Mouse (Mus musculus): ENCODE data around the gene Spsb2. TPM values are rescaled to one million over a fixed set of nuclear protein-coding genes. Genes with fewer than 3 reads are reported as not detected.
A peak's percentile ranks its signal among the peaks of the same experiment; 100 is the strongest.
"Not testable (repeated sequence)": the region's sequence is repeated elsewhere in the genome, so short reads cannot be mapped to it uniquely, and the experiment has no call there.

Gene Spsb2
- total RNA-seq, 1 experiment from 2014 or later, result 11.0 TPM

DNA sequence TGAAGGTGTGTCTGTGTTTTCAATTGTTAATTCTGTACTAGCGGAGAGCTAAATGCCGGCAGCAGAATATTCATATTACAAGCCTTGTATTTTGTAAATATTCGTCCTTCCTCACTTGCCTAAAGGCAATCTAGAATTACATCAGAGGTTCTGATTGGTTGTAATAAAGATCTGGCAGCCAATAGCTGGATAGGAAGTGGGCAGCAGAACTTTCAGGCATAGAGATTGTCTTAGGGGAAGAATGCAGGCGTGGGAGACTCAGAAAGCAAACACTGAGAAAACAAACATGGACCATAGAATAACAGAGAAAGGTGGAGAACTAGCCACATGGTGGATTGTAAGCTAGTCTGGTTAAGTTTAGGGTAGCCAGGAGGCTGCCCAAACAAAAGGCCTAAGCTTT lies 18.3 kb upstream of the Spsb2 start:
- no peak for ATAC-seq (replicated peaks in 1 of 2; ENCODE audit: insufficient read depth in 1 of 2, low FRiP score in 2 of 2, low TSS enrichment in 1 of 2, low read depth in 1 of 2, poor library complexity in 2 of 2, severe bottlenecking in 2 of 2)

DNA sequence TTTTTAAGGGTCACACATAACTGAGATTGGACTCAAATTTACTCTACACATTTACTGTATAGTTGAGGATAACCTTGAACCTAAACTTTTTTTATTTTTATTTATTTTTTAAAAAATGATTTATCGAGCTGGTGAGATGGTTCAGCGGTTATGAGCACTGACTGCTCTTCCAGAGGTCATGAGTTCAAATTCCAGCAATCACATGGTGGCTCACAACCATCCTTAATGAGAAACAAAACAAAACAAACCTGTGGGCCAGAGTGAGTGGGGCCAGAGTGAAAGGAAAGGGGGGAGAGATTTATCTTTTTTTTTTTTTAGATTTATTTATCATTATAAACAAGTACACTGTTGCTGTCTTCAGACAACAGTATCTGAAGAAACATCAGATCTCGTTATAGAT lies 16.6 kb upstream of the Spsb2 start:
- ATAC-seq (replicated peaks in 1 of 2; ENCODE audit: insufficient read depth in 1 of 2, low FRiP score in 2 of 2, low TSS enrichment in 1 of 2, low read depth in 1 of 2, poor library complexity in 2 of 2, severe bottlenecking in 2 of 2), result no peak

DNA sequence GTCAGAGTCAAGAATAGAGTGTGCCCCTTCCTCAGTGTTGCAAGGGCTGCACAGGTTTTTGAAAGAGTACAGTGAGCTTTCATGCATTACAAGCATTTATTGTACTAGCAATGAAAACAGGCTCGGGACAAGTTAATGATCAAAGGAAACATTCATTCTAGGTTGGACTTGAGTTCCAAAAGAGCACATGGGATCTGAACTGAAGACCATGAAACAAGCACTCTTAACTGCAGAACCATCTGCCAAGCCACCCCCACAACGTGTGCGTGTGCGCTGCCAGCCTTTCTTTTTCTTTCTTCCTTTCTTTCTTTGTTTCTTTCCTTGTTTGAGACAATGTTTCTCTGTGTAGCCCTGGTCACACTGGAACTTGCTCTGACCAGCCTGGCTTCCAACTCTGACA lies 12.7 kb upstream of the Spsb2 start:
- ATAC-seq (replicated peaks in 1 of 2; ENCODE audit: insufficient read depth in 1 of 2, low FRiP score in 2 of 2, low TSS enrichment in 1 of 2, low read depth in 1 of 2, poor library complexity in 2 of 2, severe bottlenecking in 2 of 2), result no peak

DNA sequence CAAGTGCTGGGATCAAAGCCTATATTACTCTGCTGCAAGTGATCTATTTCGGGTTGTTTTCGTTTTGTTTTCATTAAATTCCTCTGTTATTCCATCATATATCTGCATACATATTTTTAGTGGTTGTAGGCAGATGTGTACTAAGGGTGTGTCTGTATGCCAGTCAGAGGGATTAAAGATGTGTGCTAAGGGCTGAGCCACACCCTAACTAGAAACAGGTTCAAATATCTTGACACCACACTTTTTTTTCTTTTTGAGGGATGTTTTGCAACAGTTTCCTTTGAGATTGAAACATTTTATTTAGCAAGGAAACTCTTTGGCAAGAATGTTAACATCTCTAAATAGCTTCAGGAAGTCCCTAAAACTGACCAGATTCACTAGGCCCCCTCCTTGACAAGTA lies 12.3 kb upstream of the Spsb2 start:
- no peak; a peak in 1 of 4 replicates for ATAC-seq (replicated peaks in 1 of 2; ENCODE audit: insufficient read depth in 1 of 2, low FRiP score in 2 of 2, low TSS enrichment in 1 of 2, low read depth in 1 of 2, poor library complexity in 2 of 2, severe bottlenecking in 2 of 2)

DNA sequence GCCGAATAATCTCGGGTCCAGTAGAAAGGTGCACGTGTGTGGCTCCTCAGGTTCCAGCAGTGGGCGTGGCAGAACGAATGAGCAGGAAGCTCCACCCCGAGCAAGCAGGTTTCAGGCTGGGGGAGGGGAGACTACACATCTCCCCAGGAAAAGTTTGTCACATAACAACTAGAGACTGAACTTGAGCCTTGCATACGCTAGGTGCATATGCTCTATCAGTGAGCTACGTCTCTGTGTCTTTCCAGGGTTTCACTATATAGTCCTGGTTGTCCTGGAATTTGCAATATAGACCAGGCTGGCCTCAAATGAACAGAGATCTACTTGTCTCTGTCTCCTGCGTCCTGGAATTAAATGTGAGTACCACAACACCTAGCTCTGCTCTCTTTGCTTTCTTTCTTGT lies 6.1 kb upstream of the Spsb2 start:
- ATAC-seq (replicated peaks in 1 of 2; ENCODE audit: insufficient read depth in 1 of 2, low FRiP score in 2 of 2, low TSS enrichment in 1 of 2, low read depth in 1 of 2, poor library complexity in 2 of 2, severe bottlenecking in 2 of 2), result not testable (repeated sequence)

DNA sequence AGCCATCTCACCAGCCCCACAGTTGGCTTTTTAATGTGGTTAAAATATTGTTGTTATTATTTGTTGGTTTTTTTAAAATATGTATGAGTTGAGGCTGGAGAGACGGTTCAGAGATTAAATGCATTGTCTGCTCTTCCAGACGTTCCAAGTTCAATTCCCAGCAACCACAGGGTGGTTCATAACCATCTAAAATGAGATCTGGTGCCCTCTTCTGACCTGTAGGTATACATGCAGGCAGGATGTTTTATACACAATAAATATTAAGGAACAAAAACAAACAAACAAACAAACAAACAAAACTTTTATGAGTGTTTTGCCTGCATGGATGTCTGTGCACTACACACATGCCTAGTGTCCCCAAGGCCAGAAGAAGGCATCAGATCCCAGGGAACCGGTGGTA lies 5.4 kb upstream of the Spsb2 start:
- no peak for ATAC-seq (replicated peaks in 1 of 2; ENCODE audit: insufficient read depth in 1 of 2, low FRiP score in 2 of 2, low TSS enrichment in 1 of 2, low read depth in 1 of 2, poor library complexity in 2 of 2, severe bottlenecking in 2 of 2)

DNA sequence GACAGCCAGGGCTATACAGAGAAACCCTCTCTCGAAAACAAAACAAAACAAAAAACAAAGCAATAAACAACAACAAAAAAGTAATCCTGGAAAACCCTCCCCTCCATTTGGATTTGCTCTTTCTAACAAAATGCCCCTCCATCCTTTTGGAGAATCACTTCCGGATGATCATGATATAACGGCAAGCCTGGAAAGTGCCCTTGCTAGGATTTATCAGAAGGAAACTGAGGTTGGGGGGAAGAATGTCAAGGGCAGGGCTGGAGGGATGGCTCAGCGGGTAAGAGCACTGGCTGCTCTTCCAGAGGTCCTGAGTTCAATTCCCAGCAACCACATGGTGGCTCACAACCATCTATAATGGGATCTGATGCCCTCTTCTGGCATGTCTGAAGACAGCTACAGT lies 4.8 kb upstream of the Spsb2 start:
- not testable (repeated sequence) for ATAC-seq (replicated peaks in 1 of 2; ENCODE audit: insufficient read depth in 1 of 2, low FRiP score in 2 of 2, low TSS enrichment in 1 of 2, low read depth in 1 of 2, poor library complexity in 2 of 2, severe bottlenecking in 2 of 2)

DNA sequence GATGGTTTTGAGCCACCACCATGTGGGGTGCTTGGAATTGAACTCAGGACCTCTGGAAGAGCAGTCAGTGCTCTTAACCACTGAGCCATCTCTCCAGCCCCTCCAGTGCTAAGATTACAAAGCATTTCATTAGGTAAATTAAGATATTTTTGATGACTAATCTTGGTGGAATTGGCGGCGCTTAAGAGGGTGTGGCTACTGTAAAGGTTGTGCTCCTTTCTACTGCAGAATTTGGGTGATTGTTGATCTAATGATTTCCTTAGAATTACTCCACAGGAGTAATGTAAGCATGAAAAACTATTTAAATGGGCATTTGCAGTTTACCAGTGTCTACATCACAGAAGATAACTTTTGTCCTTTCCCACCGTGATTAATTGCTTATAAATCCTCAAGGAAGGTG lies 4.1 kb upstream of the Spsb2 start:
- no peak for ATAC-seq (replicated peaks in 1 of 2; ENCODE audit: insufficient read depth in 1 of 2, low FRiP score in 2 of 2, low TSS enrichment in 1 of 2, low read depth in 1 of 2, poor library complexity in 2 of 2, severe bottlenecking in 2 of 2)

DNA sequence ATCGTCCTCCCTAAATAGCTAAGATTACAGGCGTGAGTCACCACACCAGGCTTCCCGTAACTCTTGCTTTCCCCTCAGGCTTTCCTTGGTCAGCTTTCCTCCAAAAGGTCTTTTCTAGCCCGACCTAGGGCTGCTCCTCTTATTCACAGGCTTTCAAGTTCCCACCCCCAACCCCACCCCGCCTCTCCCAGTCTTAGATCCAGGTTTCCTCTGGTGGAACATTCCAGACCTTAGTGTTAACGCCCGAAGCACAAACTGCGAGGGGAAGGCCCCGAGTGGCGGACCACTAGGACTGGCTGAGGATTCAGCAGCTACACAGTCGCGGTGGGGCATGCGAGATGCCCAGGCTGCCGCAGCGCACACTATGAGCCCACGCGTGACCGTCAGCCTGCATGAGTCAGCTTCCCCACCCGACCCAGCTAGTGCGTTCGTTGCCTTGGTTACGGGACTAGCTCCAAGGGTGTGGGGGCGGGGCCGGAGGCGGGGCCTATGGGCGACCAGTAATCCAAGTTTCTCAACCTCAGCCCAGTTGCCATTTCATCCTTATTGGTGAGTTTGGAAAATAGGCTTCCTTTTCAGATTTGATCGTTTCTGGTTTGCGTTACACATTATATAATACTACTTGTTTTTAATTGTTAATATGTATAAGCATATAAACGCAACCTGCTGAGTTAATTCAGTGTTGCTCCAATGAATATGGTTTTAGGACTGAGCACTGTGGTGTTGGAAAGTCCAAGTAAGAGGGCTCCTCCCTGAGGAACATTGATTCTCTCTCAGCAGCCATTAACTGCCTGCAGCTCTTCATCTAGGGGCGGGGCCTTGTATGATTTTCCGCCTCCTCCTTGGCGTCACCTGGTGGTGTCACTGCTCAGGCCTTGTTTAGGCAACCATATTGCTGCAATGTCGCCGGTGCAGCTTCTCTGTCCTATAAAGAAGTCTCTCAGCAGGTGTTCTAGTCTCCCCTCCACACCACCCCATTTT lies 2.8 kb upstream of the Spsb2 start:
- ATAC-seq (replicated peaks in 1 of 2; ENCODE audit: insufficient read depth in 1 of 2, low FRiP score in 2 of 2, low TSS enrichment in 1 of 2, low read depth in 1 of 2, poor library complexity in 2 of 2, severe bottlenecking in 2 of 2), result peak; percentile 82 to 83

DNA sequence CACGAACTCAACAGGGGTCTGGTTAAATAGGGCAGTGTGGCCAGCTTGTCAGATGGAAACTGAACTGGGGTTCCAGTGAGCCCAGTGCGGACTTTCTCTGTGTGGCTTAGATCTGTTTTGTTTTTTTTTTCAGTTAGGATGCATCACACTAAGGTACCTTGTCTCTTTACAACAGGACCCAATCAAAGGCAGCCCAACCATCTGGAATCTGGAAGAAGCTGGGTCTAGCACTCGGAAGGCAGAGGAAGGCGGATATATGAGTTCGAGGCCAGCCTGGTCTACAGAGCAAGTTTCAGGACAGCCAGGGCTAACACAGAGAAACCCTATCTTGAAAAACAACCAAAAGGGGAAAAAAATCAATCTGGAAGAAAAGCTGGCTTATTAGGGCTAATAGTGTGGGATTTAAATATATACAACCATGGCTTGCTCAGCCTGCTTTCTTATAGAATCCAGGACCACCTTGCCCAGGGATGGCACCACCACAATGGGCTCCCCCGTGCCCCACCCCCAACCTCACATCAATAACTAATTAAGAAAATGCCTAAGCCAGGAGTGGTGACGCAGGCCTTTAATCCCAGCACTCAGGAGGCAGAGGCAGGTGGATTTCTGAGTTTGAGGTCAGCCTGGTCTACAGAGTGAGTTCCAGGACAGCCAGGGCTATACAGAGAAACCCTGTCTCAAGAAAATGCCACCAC lies 1.9 kb upstream of the Spsb2 start:
- no peak for ATAC-seq (replicated peaks in 1 of 2; ENCODE audit: insufficient read depth in 1 of 2, low FRiP score in 2 of 2, low TSS enrichment in 1 of 2, low read depth in 1 of 2, poor library complexity in 2 of 2, severe bottlenecking in 2 of 2)

DNA sequence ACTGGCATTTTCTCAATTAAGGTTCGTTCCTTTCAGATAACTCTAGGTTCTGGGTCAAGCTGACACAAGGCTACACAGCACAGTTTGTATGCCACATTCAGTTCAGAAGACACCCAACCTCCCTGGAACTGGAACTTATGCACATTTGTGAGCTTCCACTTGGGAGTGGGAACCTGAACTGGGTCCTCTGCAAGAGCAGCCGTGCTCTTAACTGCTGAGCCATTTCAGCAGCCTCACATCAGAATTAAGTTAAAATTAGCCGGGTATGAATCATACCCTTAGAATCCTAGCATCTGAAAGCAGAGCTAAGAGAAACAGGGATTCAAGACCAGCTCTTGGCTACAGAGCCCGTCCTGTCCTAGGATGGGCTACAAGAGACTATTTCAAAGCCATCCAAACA lies 1.1 kb upstream of the Spsb2 start:
- ATAC-seq (replicated peaks in 1 of 2; ENCODE audit: insufficient read depth in 1 of 2, low FRiP score in 2 of 2, low TSS enrichment in 1 of 2, low read depth in 1 of 2, poor library complexity in 2 of 2, severe bottlenecking in 2 of 2), result no peak

DNA sequence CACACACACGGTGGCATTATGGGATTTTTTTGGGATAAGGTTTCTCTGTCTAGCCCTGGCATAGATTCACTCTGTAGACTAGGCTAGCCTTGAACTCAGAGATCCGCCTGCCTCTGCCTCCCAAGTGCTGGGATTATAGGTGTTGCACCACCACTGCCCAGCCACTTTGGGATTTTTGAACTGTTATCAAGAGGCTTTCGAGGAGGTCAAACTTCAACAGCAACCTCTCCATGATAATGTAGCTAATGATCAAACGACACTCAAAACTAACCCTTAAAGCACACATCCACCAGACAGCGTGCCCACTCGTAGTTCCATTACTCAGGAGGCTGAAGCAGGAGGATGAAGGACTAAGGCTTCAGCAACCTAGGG lies 489 bp upstream of the Spsb2 start:
- no peak for ATAC-seq (replicated peaks in 1 of 2; ENCODE audit: insufficient read depth in 1 of 2, low FRiP score in 2 of 2, low TSS enrichment in 1 of 2, low read depth in 1 of 2, poor library complexity in 2 of 2, severe bottlenecking in 2 of 2)

DNA sequence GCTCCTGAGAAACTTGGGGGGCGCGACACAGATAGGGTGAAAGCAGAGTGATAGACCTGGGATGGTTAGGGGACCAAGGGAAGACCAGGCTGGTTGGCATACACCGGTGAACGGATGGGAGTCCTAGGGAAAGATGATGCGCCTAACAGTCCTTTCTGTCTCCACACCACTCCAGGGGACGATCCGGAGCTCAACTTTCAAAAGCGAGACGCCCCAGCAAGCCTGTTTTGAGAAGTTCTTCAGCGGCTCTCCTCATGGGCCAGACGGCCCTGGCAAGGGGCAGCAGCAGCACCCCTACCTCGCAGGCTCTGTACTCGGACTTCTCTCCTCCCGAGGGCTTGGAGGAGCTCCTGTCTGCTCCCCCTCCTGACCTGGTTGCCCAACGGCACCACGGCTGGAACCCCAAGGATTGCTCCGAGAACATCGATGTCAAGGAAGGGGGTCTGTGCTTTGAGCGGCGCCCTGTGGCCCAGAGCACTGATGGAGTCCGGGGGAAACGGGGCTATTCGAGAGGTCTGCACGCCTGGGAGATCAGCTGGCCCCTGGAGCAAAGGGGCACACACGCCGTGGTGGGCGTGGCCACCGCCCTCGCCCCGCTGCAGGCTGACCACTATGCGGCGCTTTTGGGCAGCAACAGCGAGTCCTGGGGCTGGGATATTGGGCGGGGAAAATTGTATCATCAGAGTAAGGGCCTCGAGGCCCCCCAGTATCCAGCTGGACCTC lies 752 bp downstream of the Spsb2 start:
- peak; percentile 18 to 34; a peak in 2 of 4 replicates for ATAC-seq (replicated peaks in 1 of 2; ENCODE audit: insufficient read depth in 1 of 2, low FRiP score in 2 of 2, low TSS enrichment in 1 of 2, low read depth in 1 of 2, poor library complexity in 2 of 2, severe bottlenecking in 2 of 2)

DNA sequence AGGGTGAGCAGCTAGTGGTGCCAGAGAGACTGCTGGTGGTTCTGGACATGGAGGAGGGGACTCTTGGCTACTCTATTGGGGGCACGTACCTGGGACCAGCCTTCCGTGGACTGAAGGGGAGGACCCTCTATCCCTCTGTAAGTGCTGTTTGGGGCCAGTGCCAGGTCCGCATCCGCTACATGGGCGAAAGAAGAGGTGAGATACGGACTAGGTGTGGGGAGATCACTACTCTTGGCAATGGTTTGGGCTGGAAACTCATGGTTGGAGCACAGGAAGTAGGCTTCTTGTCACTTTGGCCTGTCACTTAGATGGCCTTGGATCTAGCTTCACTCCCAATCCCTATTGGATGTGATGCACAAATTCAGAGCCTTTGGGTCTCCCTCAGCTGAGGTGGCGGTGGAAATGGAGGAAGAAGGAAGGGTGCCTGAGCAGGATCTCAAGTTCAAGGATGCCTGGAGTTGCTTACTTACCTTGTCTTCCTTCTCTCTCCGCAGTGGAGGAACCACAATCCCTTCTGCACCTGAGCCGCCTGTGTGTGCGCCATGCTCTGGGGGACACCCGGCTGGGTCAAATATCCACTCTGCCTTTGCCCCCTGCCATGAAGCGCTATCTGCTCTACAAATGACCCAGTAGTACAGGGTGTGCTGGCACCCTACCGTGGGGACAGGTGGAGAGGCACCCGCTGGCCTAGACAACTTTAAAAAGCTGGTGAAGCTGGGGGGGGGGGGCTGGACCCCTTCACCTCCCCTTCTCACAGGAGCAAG lies 1.5 kb downstream of the Spsb2 start:
- ATAC-seq (replicated peaks in 1 of 2; ENCODE audit: insufficient read depth in 1 of 2, low FRiP score in 2 of 2, low TSS enrichment in 1 of 2, low read depth in 1 of 2, poor library complexity in 2 of 2, severe bottlenecking in 2 of 2), result no peak

DNA sequence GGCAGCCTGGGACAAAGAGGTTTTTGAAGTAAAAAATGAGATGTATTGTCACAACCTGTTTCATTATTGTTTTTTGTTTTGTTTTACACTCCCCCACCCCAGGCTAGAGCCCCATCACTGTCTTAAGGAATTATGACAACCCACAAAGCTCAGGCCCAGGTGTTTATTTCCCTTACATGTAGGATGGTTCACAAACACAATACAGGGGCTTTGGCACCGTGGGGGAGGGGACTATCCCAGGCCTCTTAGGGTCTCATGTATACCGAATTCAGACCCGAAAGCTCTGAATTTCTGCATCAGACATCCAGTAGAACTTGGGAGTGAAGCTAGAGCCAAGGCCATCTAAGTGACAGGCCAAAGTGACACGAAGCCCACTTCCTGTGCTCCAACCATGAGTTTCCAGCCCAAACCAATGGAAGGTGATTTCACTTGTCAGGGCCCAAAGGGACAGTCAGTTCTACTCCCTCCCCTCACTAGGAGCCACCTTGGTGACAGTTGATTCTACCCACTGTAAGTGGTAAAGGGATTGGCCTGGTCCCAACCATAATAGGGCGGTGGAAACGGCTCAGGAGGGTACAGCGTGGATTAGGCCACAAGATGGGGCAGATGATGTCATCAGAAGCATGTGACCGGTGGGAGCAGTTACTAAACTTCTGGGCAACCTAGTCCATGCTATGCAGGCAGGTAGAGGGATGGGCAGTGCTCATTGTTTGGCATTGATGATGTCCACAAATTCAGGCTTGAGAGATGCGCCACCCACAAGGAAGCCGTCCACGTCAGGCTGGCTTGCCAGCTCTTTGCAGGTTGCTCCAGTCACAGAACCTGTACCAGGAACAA lies 2.3 kb downstream of the Spsb2 start:
- not testable (repeated sequence) for ATAC-seq (replicated peaks in 1 of 2; ENCODE audit: insufficient read depth in 1 of 2, low FRiP score in 2 of 2, low TSS enrichment in 1 of 2, low read depth in 1 of 2, poor library complexity in 2 of 2, severe bottlenecking in 2 of 2)

DNA sequence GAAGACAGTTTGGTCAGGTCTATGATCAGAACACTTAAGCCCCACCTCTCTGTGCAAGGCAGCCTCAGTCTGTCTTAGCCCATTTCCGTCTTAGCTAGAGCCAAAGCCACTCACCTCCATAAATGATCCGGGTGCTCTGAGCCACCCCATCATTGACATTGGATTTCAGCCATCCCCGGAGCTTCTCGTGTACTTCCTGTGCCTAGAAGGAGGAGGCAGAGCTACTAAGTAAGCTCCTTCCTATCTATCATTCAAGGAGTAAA lies 2.9 kb downstream of the Spsb2 start:
- ATAC-seq (replicated peaks in 1 of 2; ENCODE audit: insufficient read depth in 1 of 2, low FRiP score in 2 of 2, low TSS enrichment in 1 of 2, low read depth in 1 of 2, poor library complexity in 2 of 2, severe bottlenecking in 2 of 2), result no peak
